Mouse (Mus musculus): ENCODE data around the gene Scn7a.

GRCm38 (mm10) chr2:66632728-66633127 is 152.0 kb downstream of the Scn7a start:
- TF ChIP-seq CTCF (IDR thresholded peaks at IDR 0.05; ENCODE audit: extremely low read depth, insufficient read depth, low read length) = no peak
- no peak for TF ChIP-seq POLR2A (IDR thresholded peaks at IDR 0.05; ENCODE audit: extremely low read depth, insufficient read depth, low read length)

All from cortical plate, adult 2 months (tissue).